Mouse (Mus musculus) liver, postnatal 0 days (tissue): ENCODE data around the gene Slc26a6.

Experiments used
- CTCF ChIP-seq: sonication (generic); IDR thresholded peaks from 2 replicates; pipeline ENCODE4 v1.5.1; 2016; ENCODE audit warnings: antibody characterized with exemption, low read depth
- EP300 ChIP-seq: IDR thresholded peaks from 2 replicates; pipeline ENCODE4 v1.6.1; 2016; ENCODE audit warnings: antibody characterized with exemption, low read depth, mild to moderate bottlenecking

- TF ChIP-seq CTCF (no peak), EP300 (no peak)
Measured at GRCm38 (mm10) chr9:108845390-108845789, 7.7 kb upstream of the Slc26a6 start.
